23 mouse cellular contexts compared by ENCODE assay signal in the genomic region with DNA sequence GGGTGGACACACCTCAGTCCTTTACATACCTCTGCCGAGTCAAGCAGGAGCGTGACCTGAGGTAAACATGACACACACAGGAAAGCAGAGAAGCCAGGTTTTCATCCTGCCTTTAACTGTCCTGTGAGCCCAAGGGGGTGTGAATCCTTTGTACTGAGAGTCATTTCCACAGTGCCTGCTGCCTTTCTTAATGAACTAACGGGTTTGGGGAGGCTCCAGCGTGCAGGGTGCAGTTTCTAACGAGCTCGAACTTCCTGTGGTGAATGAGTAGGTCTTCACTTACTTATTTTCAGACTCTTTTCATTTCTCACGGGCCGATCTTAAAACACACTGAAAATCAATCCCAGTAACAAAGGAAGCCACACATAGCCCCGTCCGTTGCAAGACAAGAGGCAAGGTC. TPM values are rescaled to one million over a fixed set of nuclear protein-coding genes. Genes with fewer than 3 reads are reported as not detected.
A peak's percentile ranks its signal among the peaks of the same experiment; 100 is the strongest.
DNase-seq lines count a peak whose midpoint lies in the region; ATAC-seq lines count a peak whose summit lies in the region.
"Had no signal": no experiment of that assay in that cellular context is flagged by ENCODE, and none has a peak within 500 bp of the region (broad histone marks: within the 10 kb centered on the region; RNA-seq: fewer than 3 reads in every experiment).

No protein-coding gene starts in this region.

- no peak overlapping the region for H3K9ac ChIP-seq in heart, embryonic 15.5 days
- H3K9ac ChIP-seq: hindbrain, embryonic 13.5 days; midbrain, embryonic 13.5 days; neural tube, embryonic 15.5 days had no signal

- H3K4me3 ChIP-seq in heart, embryonic 15.5 days, result no peak overlapping the region
- H3K4me3 ChIP-seq: erythroblast, embryonic 14.5 days; gastrocnemius, adult 2 months; hindbrain, embryonic 13.5 days; midbrain, embryonic 13.5 days; neural tube, embryonic 15.5 days had no signal

- DNase-seq in heart, postnatal 4 days, result no peak
- DNase-seq in Muller cell, postnatal 12 days (ENCODE audit: inconsistent ontology term), result peak; percentile 19
- DNase-seq in induced T-regulatory cell, adult 2 months (ENCODE audit: low read depth), result peak; percentile 63
- peak; percentile 54 for DNase-seq in thymus, postnatal 14 days
- no peak for DNase-seq in spleen, adult 12 weeks (ENCODE audit: low spot score)
- no peak for DNase-seq in adrenal gland, postnatal 25 days
- DNase-seq in left cerebral cortex, adult 9 months (ENCODE audit: low spot score in 2 of 2), result no peak
- DNase-seq: cerebellum, adult 11 months; cerebellum, postnatal 25 days; gastrocnemius, adult 2 months; heart, adult 11 months; kidney, adult 11 months; kidney, postnatal 14 days; lung, adult 2 months had no signal

- peak overlapping the region; percentile 7; the same call in 1 of the 2 replicates for H3K27ac ChIP-seq in heart, embryonic 15.5 days
- H3K27ac ChIP-seq: gastrocnemius, adult 2 months; hindbrain, embryonic 13.5 days; macrophage; midbrain, embryonic 13.5 days; neural tube, embryonic 15.5 days had no signal

- ATAC-seq in heart, embryonic 15.5 days (replicated peaks; ENCODE audit: insufficient number of reproducible peaks, insufficient read depth, low FRiP score, low read depth), result no peak
- ATAC-seq: forebrain, embryonic 16.5 days; midbrain, embryonic 13.5 days; Patski had no signal

- no peaks in the 10 kb centered on the region for H3K36me3 ChIP-seq in heart, embryonic 15.5 days
- H3K36me3 ChIP-seq: hindbrain, embryonic 13.5 days; midbrain, embryonic 13.5 days; neural tube, embryonic 15.5 days had no signal

- no peaks in the 10 kb centered on the region for H3K9me3 ChIP-seq in heart, embryonic 15.5 days (replicated peaks)
- H3K9me3 ChIP-seq: hindbrain, embryonic 13.5 days; midbrain, embryonic 13.5 days; neural tube, embryonic 15.5 days had no signal

- H3K4me2 ChIP-seq in heart, embryonic 15.5 days, result peak overlapping the region; percentile 6; the same call in 1 of the 2 replicates
- H3K4me2 ChIP-seq: hindbrain, embryonic 13.5 days; midbrain, embryonic 13.5 days; neural tube, embryonic 15.5 days had no signal

- peaks cover 13% of the 10 kb centered on the region for H3K27me3 ChIP-seq in heart, embryonic 15.5 days
- H3K27me3 ChIP-seq: Patski had no signal

- peaks cover 10% of the 10 kb centered on the region; the same call in 1 of the 2 replicates for H3K4me1 ChIP-seq in heart, embryonic 15.5 days (replicated peaks)
- H3K4me1 ChIP-seq: hindbrain, embryonic 13.5 days; midbrain, embryonic 13.5 days had no signal

- WGBS in heart, embryonic 15.5 days, result 67% methylated on average over 10 of the region's 10 CpGs

RNA-seq across cellular contexts. Expression of gene Chdh, which starts 5.7 kb away (rescaled TPM):
- 0.18 and 0.95 TPM in 2 replicates for polyA plus RNA-seq in heart, embryonic 15.5 days (2015; fragmentation: Nextera tagmentation; extraction: Ambion mirVana)
- under 1 TPM; 0.29 TPM for total RNA-seq in heart, postnatal 4 days (2021)
- total RNA-seq in adrenal gland, postnatal 25 days (2021), result 10.7 and 12.9 TPM in 2 replicates
- polyA plus RNA-seq: embryonic facial prominence, embryonic 11.5 days; erythroblast, embryonic 14.5 days had no signal

RNA-seq across cellular contexts. Expression of gene Il17rb, which starts 5.8 kb away (rescaled TPM):
- polyA plus RNA-seq in heart, embryonic 15.5 days (2015; fragmentation: Nextera tagmentation; extraction: Ambion mirVana), result 0.62 and 3.0 TPM in 2 replicates
- total RNA-seq in heart, postnatal 4 days (2021), result under 1 TPM in 1 of 2 experiments, not detected in 1; 0.41 TPM
- 1.8 and 3.7 TPM in 2 replicates for total RNA-seq in adrenal gland, postnatal 25 days (2021)
- total RNA-seq: gastrocnemius, adult 2 months had no signal
- polyA plus RNA-seq: erythroblast, embryonic 14.5 days; macrophage had no signal

RNA-seq across cellular contexts. Expression of gene Actr8, which starts 36.4 kb away (rescaled TPM):
- polyA plus RNA-seq in heart, embryonic 15.5 days (2015; fragmentation: Nextera tagmentation; extraction: Ambion mirVana), result 47.0 and 52.1 TPM in 2 replicates
- 10 to 100 TPM; 37.8 to 38.6 TPM for total RNA-seq in heart, postnatal 4 days (2021)
- 63.0 and 78.1 TPM in 2 replicates for total RNA-seq in adrenal gland, postnatal 25 days (2021)

RNA-seq across cellular contexts. Expression of gene Selenok, which starts 46.4 kb away (rescaled TPM):
- 197 and 222 TPM in 2 replicates for polyA plus RNA-seq in heart, embryonic 15.5 days (2015; fragmentation: Nextera tagmentation; extraction: Ambion mirVana)
- total RNA-seq in heart, postnatal 4 days (2021), result 10 to 100 TPM; 80.1 to 80.2 TPM
- total RNA-seq in adrenal gland, postnatal 25 days (2021), result 101 and 108 TPM in 2 replicates

Comparison
In these comparisons a context has a peak if more than half of its experiments do, and no peak if none do; other contexts are left out.
1. DNase-seq: peak in Muller cell, postnatal 12 days (single experiment), induced T-regulatory cell, adult 2 months (single experiment) and thymus, postnatal 14 days (single experiment); none in heart, postnatal 4 days (single experiment), spleen, adult 12 weeks (single experiment), adrenal gland, postnatal 25 days (single experiment) and left cerebral cortex, adult 9 months (0 of 2).